Mouse (Mus musculus) lung, adult 2 months (tissue): ENCODE measurements around the gene Bglap2. TPM values are rescaled to one million over a fixed set of nuclear protein-coding genes. Genes with fewer than 3 reads are reported as not detected.

Experiments used
- DNase-seq: peaks from one replicate; pipeline ENCODE4 v3.0.0; 2022
- H3K4me1 ChIP-seq: fragments of 200-500 bp; 2 replicates; pipeline ENCODE4 v1.6.1; 2011; ENCODE audit warnings: low read length; ENCODE audit not compliant: control insufficient read depth, insufficient read depth
- H3K4me3 ChIP-seq: fragments of 200-500 bp; replicated peaks from 2 replicates; pipeline ENCODE3; 2011; ENCODE audit warnings: low read depth, mild to moderate bottlenecking, control low read depth, low read length; ENCODE audit errors: extremely low read depth
- CTCF ChIP-seq: fragments of 200-500 bp; IDR thresholded peaks from 2 replicates; pipeline ENCODE4 v1.5.1; 2011; ENCODE audit warnings: mild to moderate bottlenecking, low read length, control low read depth; ENCODE audit not compliant: insufficient read depth
- POLR2A ChIP-seq: fragments of 200-500 bp; IDR thresholded peaks from 2 replicates; pipeline ENCODE4 v1.6.1; 2011; ENCODE audit warnings: low read depth, mild to moderate bottlenecking, control low read depth, low read length, borderline replicate concordance; ENCODE audit errors: extremely low read depth
- WGBS: fragments of 180-500 bp; shearing (Covaris S2); methylation state at CpG from one replicate; pipeline ENCODE4 v1.1.7; 2018; 5-methylcytosine and 5-hydroxymethylcytosine counted together
- polyA plus RNA-seq: library from polyadenylated mRNA; depleted of rRNA; stranded (reverse); fragments of >200 nt; gene quantifications from 2 replicates; pipeline ENCODE4 v1.2.3, GENCODE M21; 2012

The Bglap2 gene
- polyA plus RNA-seq, 1 experiment: 23.0 TPM

- peaks cover 7% of the 10 kb centered on the region for H3K4me1 ChIP-seq
- WGBS: 82% methylated on average over 11 of the region's 11 CpGs
- no peak for DNase-seq
- no peak overlapping the region for H3K4me3 ChIP-seq
- TF ChIP-seq CTCF (no peak), POLR2A (no peak)
These were observed 34.1 kb upstream of the Bglap2 start for GRCm38 (mm10) chr3:88412636-88413035.

GRCm38 (mm10) chr3:88411681-88412080 lies 33.2 kb upstream of the Bglap2 start:
- Histone ChIP-seq H3K4me3 (no peak overlapping the region), H3K4me1 (peaks cover 7% of the 10 kb centered on the region)
- DNase-seq: no peak
- WGBS: 76% methylated on average over 4 of the region's 4 CpGs
- no peak for TF ChIP-seq CTCF
- TF ChIP-seq POLR2A: no peak

DNA sequence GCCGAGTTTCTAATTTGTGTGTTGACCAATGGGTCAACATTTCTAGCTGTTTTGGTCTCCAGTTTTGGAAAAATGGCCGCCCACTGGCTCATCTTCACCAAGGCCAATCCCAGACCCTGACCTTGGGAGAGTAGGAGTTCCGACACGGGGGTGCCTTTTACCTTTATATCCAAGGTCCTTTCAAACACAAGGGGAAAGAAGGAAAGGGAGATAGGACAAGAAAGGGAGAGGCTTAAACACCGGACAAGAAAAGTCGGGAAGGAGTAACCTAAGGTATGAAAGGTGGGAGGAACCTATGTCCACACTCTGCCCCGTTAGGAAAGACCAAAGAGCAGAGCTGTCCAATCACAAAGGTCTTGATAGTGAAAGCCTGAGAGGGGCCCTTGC lies 32.1 kb upstream of the Bglap2 start:
- H3K4me3 ChIP-seq: peak overlapping the region; percentile 35
- peaks cover 7% of the 10 kb centered on the region for H3K4me1 ChIP-seq
- peak; percentile 27 for DNase-seq
- 19% methylated on average over 7 of the region's 7 CpGs for WGBS
- TF ChIP-seq CTCF (no peak), POLR2A (no peak)

GRCm38 (mm10) chr3:88409741-88410644 lies 31.5 kb upstream of the Bglap2 start, which contains the start of gene Pmf1:
Gene Pmf1, minus strand, starts transcription at chr3:88410331.
- DNase-seq: peak; percentile 92
- Histone ChIP-seq H3K4me1 (peaks cover 7% of the 10 kb centered on the region), H3K4me3 (peak within 1 kb of the TSS; percentile 99)
- no peak for TF ChIP-seq CTCF
- TF ChIP-seq POLR2A: peak; percentile 95
- under 1% methylated on average over 54 of the region's 54 CpGs for WGBS

DNA sequence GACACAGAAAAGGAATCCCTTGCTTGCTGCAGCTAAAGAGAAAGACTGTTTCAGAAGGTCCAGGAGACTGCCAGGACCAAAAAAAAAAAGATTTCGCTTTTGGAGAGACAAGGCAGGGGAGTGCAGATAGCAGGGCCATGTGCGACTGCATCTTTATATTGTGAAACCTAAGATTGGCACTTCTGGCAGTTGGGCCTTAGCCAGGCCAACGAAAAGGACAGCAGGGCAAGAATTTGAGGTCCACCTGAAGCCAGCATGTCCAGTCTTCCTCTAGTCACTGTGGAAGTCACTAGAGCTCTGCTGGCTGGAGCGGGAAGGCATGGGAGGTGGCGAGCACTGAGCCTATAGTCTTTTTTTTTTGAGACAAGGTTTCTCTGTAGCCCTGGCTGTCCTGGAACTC lies 30.5 kb upstream of the Bglap2 start:
- 43% methylated on average over 5 of the region's 5 CpGs for WGBS
- no peak for TF ChIP-seq CTCF
- no peak for TF ChIP-seq POLR2A
- Histone ChIP-seq H3K4me1 (peaks cover 7% of the 10 kb centered on the region), H3K4me3 (no peak overlapping the region)
- DNase-seq: no peak

GRCm38 (mm10) chr3:88407529-88407928 lies 29.0 kb upstream of the Bglap2 start:
- no peak for TF ChIP-seq POLR2A
- TF ChIP-seq CTCF: no peak
- Histone ChIP-seq H3K4me1 (peaks cover 7% of the 10 kb centered on the region), H3K4me3 (no peak overlapping the region)
- DNase-seq: no peak
- 52% methylated on average over 7 of the region's 7 CpGs for WGBS

GRCm38 (mm10) chr3:88407090-88407489 lies 28.6 kb upstream of the Bglap2 start:
- DNase-seq: peak; percentile 41
- Histone ChIP-seq H3K4me1 (peaks cover 7% of the 10 kb centered on the region), H3K4me3 (no peak overlapping the region)
- TF ChIP-seq CTCF (peak; percentile 56), POLR2A (no peak)
- 2% methylated on average over 2 of the region's 2 CpGs for WGBS

- H3K4me3 ChIP-seq: no peak overlapping the region
- no peak for TF ChIP-seq CTCF
- no peak for TF ChIP-seq POLR2A
- DNase-seq: no peak
- 89% methylated on average over 10 of the region's 10 CpGs for WGBS
- no peaks in the 10 kb centered on the region for H3K4me1 ChIP-seq
These were observed 25.2 kb upstream of the Bglap2 start for GRCm38 (mm10) chr3:88403522-88404230.

GRCm38 (mm10) chr3:88398666-88399065 lies 20.2 kb upstream of the Bglap2 start:
- 90% methylated on average over 2 of the region's 2 CpGs for WGBS
- no peak for TF ChIP-seq POLR2A
- Histone ChIP-seq H3K4me1 (no peaks in the 10 kb centered on the region), H3K4me3 (no peak overlapping the region)
- no peak for DNase-seq
